Mouse (Mus musculus): Measurements from ENCODE around the gene Vmn1r9. TPM values are rescaled to one million over a fixed set of nuclear protein-coding genes. Genes with fewer than 3 reads are reported as not detected.
"Not testable (repeated sequence)": the region's sequence is repeated elsewhere in the genome, so short reads cannot be mapped to it uniquely, and the experiment has no call there.

Gene Vmn1r9
- polyA plus RNA-seq (2012; ENCODE audit: insufficient read depth, insufficient read length, missing spikeins), result not detected in 2 replicates

DNA sequence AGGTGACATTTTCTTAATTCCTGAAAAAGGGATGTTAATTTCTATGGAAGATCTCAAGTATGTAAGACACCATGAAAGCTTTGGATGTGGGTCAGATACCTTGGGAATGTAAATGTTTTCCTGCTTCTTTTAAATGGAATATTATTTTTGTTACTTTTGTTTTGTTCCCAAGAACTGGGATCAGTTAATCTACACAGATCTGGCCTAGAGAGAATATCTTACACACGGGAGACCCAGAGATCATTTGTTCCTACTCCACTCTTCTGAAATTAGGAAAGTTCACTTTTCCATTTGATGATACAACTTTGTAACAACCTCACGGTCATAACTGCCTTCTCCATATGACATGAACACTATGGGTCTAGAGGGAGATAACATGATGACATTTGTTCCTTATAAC is at the start of gene Vmn1r9:
Vmn1r9 (plus strand) TSS at position 301 of the 400 bp plus-strand sequence.
- H3K27ac ChIP-seq (replicated peaks; ENCODE audit: low read depth, low read length), result no peak within 1 kb of the TSS
- H3K4me1 ChIP-seq (ENCODE audit: control insufficient read depth, insufficient read depth, insufficient read length, low read length), result no peaks in the 10 kb centered on the region
- H3K4me3 ChIP-seq (ENCODE audit: insufficient read depth, low read depth, low read length), result no peak within 1 kb of the TSS

DNA sequence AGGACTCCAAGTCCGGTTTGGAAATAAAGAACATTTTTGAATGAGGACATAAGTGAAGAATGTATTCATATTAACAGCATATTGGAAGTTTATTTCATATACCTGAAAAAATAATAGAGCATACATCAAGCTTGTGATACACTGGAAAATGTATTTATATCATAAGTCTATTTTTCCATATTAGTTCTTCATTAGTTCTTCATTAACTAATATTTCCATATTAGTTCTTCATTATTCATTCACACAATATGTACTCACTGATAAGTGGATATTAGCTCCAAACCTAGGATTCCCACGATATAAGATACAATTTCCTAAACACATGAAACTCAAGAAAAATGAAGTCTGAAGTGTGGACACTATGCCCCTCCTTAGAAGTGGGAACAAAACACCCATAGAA is 41.4 kb upstream of the Vmn1r9 start, which contains the start of gene Vmn1r7:
Vmn1r7 (minus strand) TSS at position 101 of the 400 bp plus-strand sequence.
- not testable (repeated sequence) for H3K4me3 ChIP-seq (ENCODE audit: insufficient read depth, low read depth, low read length); H3K4me1 ChIP-seq (ENCODE audit: control insufficient read depth, insufficient read depth, insufficient read length, low read length); H3K27ac ChIP-seq (replicated peaks; ENCODE audit: low read depth, low read length)

DNA sequence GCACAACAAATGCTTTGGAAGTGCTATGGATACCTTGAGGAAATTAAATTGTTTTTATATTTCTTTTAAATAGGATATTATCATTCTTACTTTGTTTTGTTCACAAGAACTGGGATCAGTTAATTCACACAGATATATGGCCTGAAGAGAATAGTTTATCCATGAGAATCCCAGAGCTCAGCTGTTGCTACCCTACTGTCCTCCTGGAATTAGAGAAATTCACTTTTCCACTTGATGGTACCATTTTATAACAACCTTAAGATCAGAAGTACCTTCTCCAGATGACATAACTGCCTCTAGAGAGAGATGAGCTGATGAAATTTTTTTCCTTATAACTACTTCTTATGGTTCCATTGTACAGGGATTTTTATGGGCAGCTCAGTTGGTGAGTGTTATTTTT is 34.6 kb upstream of the Vmn1r9 start, which contains the start of gene Vmn1r8:
Vmn1r8 (plus strand) TSS at position 301 of the 400 bp plus-strand sequence.
- H3K4me3 ChIP-seq (ENCODE audit: insufficient read depth, low read depth, low read length), result no peak within 1 kb of the TSS
- no peaks in the 10 kb centered on the region for H3K4me1 ChIP-seq (ENCODE audit: control insufficient read depth, insufficient read depth, insufficient read length, low read length)
- no peak within 1 kb of the TSS for H3K27ac ChIP-seq (replicated peaks; ENCODE audit: low read depth, low read length)

DNA sequence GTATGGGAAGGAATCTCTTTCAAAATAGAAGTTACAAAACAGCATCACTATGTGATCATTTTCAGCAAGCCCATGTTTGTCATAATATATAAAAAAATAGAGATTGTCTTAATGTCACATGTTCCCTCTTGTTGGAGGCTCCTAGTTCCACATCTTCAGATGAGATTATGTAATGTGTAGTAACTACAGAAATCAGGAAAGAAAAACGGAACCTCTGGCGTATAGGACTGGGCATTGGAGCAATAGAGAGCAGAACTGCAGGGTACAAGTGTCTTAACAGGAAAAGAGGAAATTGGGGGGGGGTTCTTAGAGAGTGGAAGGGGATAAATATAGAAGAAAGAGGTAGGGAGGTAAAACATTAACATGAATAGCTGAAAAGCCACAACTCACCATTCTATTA is 31.9 kb upstream of the Vmn1r9 start:
- Histone ChIP-seq H3K4me3 (ENCODE audit: insufficient read depth, low read depth, low read length) (no peak overlapping the region), H3K4me1 (ENCODE audit: control insufficient read depth, insufficient read depth, insufficient read length, low read length) (no peaks in the 10 kb centered on the region), H3K27ac (replicated peaks; ENCODE audit: low read depth, low read length) (no peak overlapping the region)

DNA sequence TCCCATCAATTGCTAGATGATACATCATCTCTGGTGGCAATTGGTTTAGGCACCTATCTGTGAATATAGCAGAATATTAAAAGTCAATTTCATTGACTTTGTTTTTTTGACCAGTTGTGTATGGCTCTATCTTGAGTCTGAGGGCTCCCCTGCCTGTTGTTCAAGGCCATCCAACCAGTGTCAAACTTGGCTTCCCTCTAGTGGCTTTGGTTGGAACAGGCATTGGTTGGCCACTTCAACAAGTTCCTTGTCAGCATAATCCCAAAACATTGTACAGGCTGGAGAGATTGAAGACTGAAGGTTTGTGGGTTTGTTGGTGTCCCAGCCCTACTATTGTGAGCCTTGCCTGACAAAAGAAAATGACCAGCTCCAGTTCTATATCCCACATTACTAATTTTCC is 2.9 kb upstream of the Vmn1r9 start:
- Histone ChIP-seq H3K27ac (replicated peaks; ENCODE audit: low read depth, low read length) (no peak overlapping the region), H3K4me3 (ENCODE audit: insufficient read depth, low read depth, low read length) (no peak overlapping the region), H3K4me1 (ENCODE audit: control insufficient read depth, insufficient read depth, insufficient read length, low read length) (no peaks in the 10 kb centered on the region)

DNA sequence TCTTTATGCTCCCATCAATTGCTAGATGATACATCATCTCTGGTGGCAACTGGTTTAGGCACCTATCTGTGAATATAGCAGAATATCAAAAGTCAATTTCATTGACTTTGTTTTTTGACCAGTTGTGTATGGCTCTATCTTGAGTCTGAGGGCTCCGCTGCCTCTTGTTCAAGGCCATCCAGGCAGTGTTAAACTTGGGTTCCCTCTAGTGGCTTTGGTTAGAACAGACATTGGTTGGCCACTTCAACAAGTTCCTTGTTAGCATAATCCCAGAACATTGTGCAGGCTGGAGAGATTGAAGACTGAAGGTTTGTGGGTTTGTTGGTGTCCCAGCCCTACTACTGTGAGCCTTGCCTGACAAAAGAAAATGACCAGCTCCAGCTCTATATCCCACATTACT is 39.8 kb downstream of the Vmn1r9 start:
- no peak overlapping the region for H3K27ac ChIP-seq (replicated peaks; ENCODE audit: low read depth, low read length)
- no peaks in the 10 kb centered on the region for H3K4me1 ChIP-seq (ENCODE audit: control insufficient read depth, insufficient read depth, insufficient read length, low read length)
- H3K4me3 ChIP-seq (ENCODE audit: insufficient read depth, low read depth, low read length), result no peak overlapping the region

DNA sequence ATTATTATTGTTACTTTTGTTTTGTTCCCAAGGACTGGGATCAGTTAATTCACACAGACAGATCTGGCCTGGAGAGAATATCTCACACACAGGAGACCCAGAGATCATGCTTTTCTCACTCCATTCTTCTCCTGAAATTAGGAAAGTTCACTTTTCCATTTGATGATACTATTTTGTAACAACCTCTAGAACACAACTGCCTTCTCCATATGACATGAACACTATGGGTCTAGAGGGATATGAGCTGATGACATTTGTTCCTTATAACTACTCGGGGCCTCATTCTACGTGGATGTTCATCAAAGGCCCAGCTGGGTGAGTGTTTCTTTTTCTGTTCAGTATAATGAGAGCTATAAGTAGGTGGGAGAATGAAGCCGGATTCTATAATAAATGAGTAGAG is 42.6 kb downstream of the Vmn1r9 start, which contains the start of gene Vmn1r10:
Vmn1r10 (plus strand) TSS at position 301 of the 400 bp plus-strand sequence.
- H3K27ac ChIP-seq (replicated peaks; ENCODE audit: low read depth, low read length), result no peak within 1 kb of the TSS

More for the DNA sequence above, 42.6 kb downstream of the Vmn1r9 start, which contains the start of gene Vmn1r10:
- no peak within 1 kb of the TSS for H3K4me3 ChIP-seq (ENCODE audit: insufficient read depth, low read depth, low read length)
- H3K4me1 ChIP-seq (ENCODE audit: control insufficient read depth, insufficient read depth, insufficient read length, low read length), result no peaks in the 10 kb centered on the region

Other genes starting within 250 kb of the Vmn1r9 start
- 44.6 and 50.2 TPM in 2 replicates for gene Fkbp9, start 234.7 kb upstream of the Vmn1r9 start, polyA plus RNA-seq (2012; ENCODE audit: insufficient read depth, insufficient read length, missing spikeins)
- gene Nt5c3, start 142.9 kb upstream of the Vmn1r9 start, polyA plus RNA-seq (2012; ENCODE audit: insufficient read depth, insufficient read length, missing spikeins), result 18.6 and 28.2 TPM in 2 replicates
- 0.52 and 0.75 TPM in 2 replicates for gene Vmn1r4, start 142.8 kb upstream of the Vmn1r9 start, polyA plus RNA-seq (2012; ENCODE audit: insufficient read depth, insufficient read length, missing spikeins)
- not detected in 2 replicates for gene Vmn1r5, start 96.5 kb upstream of the Vmn1r9 start, polyA plus RNA-seq (2012; ENCODE audit: insufficient read depth, insufficient read length, missing spikeins)
- gene Vmn1r6, start 69.5 kb upstream of the Vmn1r9 start, polyA plus RNA-seq (2012; ENCODE audit: insufficient read depth, insufficient read length, missing spikeins), result not detected in 2 replicates
- not detected in 2 replicates for gene Vmn1r7, start 41.5 kb upstream of the Vmn1r9 start, polyA plus RNA-seq (2012; ENCODE audit: insufficient read depth, insufficient read length, missing spikeins)
- gene Vmn1r8, start 34.5 kb upstream of the Vmn1r9 start, polyA plus RNA-seq (2012; ENCODE audit: insufficient read depth, insufficient read length, missing spikeins), result not detected in 2 replicates
- gene Vmn1r10, start 42.7 kb downstream of the Vmn1r9 start, polyA plus RNA-seq (2012; ENCODE audit: insufficient read depth, insufficient read length, missing spikeins), result not detected in 2 replicates
- not detected in 2 replicates for gene Vmn1r11, start 66.7 kb downstream of the Vmn1r9 start, polyA plus RNA-seq (2012; ENCODE audit: insufficient read depth, insufficient read length, missing spikeins)
- not detected in 2 replicates for gene Vmn1r12, start 90.1 kb downstream of the Vmn1r9 start, polyA plus RNA-seq (2012; ENCODE audit: insufficient read depth, insufficient read length, missing spikeins)
- gene Vmn1r13, start 136.5 kb downstream of the Vmn1r9 start, polyA plus RNA-seq (2012; ENCODE audit: insufficient read depth, insufficient read length, missing spikeins), result 0.20 TPM in 1 of 2 replicates, not detected in the other
- not detected in 2 replicates for gene Vmn1r14, start 164.9 kb downstream of the Vmn1r9 start, polyA plus RNA-seq (2012; ENCODE audit: insufficient read depth, insufficient read length, missing spikeins)
- gene Vmn1r15, start 191.2 kb downstream of the Vmn1r9 start, polyA plus RNA-seq (2012; ENCODE audit: insufficient read depth, insufficient read length, missing spikeins), result not detected in 2 replicates